Mouse (Mus musculus) neural tube, embryonic 12.5 days (tissue): ENCODE measurements around the gene Spag6. TPM values are rescaled to one million over a fixed set of nuclear protein-coding genes. Genes with fewer than 3 reads are reported as not detected.

Experiments used
- ATAC-seq: fragments of 200-750 bp; cut with Nextera tagmentation; 2 replicates; pipeline ENCODE4 v1.8.0; 2017; ENCODE audit warnings: low read depth, mild to moderate bottlenecking, moderate TSS enrichment, moderate library complexity; ENCODE audit not compliant: low FRiP score
- H3K27ac ChIP-seq: fragments of 300-500 bp; sonication (generic); 2 replicates; pipeline ENCODE4 v1.5.1; 2016
- H3K27me3 ChIP-seq: fragments of 300-500 bp; sonication (generic); replicated peaks from 2 replicates; pipeline ENCODE4 v1.6.1; 2016; ENCODE audit warnings: mild to moderate bottlenecking
- H3K36me3 ChIP-seq: fragments of 300-500 bp; sonication (generic); 2 replicates; pipeline ENCODE4 v1.6.1; 2016; ENCODE audit warnings: mild to moderate bottlenecking
- H3K4me1 ChIP-seq: fragments of 300-500 bp; sonication (generic); 2 replicates; pipeline ENCODE4 v1.6.1; 2016
- H3K4me2 ChIP-seq: fragments of 300-500 bp; sonication (generic); replicated peaks from 2 replicates; pipeline ENCODE4 v1.6.1; 2016; ENCODE audit warnings: mild to moderate bottlenecking
- H3K4me3 ChIP-seq: fragments of 300-500 bp; sonication (generic); 2 replicates; pipeline ENCODE4 v1.5.1; 2016
- H3K9ac ChIP-seq: fragments of 300-500 bp; sonication (generic); 2 replicates; pipeline ENCODE4 v1.6.1; 2016; ENCODE audit warnings: mild to moderate bottlenecking
- H3K9me3 ChIP-seq: fragments of 300-500 bp; sonication (generic); 2 replicates; pipeline ENCODE4 v1.6.1; 2016; ENCODE audit warnings: mild to moderate bottlenecking
- WGBS: fragments of 180-500 bp; shearing (Covaris S2); methylation state at CpG from one replicate; pipeline ENCODE4 v1.1.7; 2016; 5-methylcytosine and 5-hydroxymethylcytosine counted together
- polyA plus RNA-seq: library from polyadenylated mRNA; unstranded; fragments of >200 nt; fragmentation: Nextera tagmentation; extraction: Ambion mirVana; gene quantifications from 2 replicates; pipeline ENCODE4 v1.2.1, GENCODE M21; 2016

The Spag6 gene
- polyA plus RNA-seq, 1 experiment from 2014 or later: 0.13 TPM

GRCm38 (mm10) chr2:18676936-18677491 is 16.8 kb upstream of the Spag6 start, which contains the start of gene Bmi1:
TSS of gene Bmi1 (plus strand) at chr2:18677018.
- ATAC-seq: peak; percentile 61
- peak within 1 kb of the TSS; percentile 77 for H3K4me2 ChIP-seq
- 0% methylated on average over 56 of the region's 77 CpGs for WGBS
- peak within 1 kb of the TSS; percentile 97 for H3K27ac ChIP-seq
- H3K4me1 ChIP-seq: peaks cover 26% of the 10 kb centered on the region
- peak within 1 kb of the TSS; percentile 82 for H3K4me3 ChIP-seq
- H3K27me3 ChIP-seq: peaks cover 36% of the 10 kb centered on the region
- H3K9me3 ChIP-seq: no peaks in the 10 kb centered on the region
- no peaks in the 10 kb centered on the region for H3K36me3 ChIP-seq
- peak within 1 kb of the TSS; percentile 97 for H3K9ac ChIP-seq

DNA sequence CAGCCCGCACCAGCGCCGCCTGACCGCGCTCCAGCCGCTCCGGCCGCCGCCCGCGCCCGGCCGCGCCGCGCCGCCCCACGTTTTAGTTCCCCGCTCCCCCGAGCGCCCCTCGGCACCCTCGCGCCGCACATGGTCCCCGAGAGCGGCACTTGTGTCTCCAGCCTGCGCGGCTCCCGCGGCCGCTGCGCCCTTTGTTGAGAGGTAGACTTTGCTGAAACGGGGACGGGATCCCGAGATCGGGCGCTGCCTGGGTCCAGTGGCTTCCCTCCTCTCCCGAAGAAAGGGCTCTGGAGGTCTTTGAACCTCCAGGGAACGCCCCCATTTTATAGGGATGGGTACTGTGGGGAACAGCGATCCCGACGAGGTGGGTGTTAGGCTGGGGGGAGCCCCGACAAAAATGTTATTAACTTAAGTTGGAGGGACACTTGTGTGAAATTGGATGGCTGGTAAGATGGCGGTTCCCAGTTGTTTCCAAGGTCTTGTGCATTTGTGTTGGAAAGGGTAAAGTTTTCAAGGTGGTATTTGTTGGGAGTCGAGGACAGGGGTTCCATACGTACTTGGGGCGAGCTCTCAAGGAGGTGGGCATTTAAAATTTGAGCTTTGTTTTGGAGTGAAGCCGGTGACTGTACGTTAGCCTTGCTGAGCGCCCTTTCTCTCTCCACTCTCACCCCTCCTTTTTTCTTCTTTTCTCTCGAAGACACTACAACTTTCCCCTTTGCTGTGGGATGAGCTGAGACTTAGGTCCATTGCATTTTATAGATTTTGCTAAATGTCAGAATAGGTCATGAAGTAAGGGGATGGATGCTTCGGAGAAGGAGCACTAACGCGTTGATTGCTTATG is 16.0 kb upstream of the Spag6 start:
- ATAC-seq: no peak; the same call in 1 of the 2 replicates
- Histone ChIP-seq H3K4me3 (peak overlapping the region; percentile 82), H3K4me1 (peaks cover 25% of the 10 kb centered on the region), H3K27ac (no peak overlapping the region), H3K27me3 (peaks cover 44% of the 10 kb centered on the region), H3K4me2 (peak overlapping the region; percentile 77), H3K9ac (peak overlapping the region; percentile 97), H3K9me3 (no peaks in the 10 kb centered on the region), H3K36me3 (0 out of 2 replicates have a peak, but pooled peaks cover 4% of the 10 kb centered on the region)
- WGBS: under 1% methylated on average over 51 of the region's 55 CpGs

DNA sequence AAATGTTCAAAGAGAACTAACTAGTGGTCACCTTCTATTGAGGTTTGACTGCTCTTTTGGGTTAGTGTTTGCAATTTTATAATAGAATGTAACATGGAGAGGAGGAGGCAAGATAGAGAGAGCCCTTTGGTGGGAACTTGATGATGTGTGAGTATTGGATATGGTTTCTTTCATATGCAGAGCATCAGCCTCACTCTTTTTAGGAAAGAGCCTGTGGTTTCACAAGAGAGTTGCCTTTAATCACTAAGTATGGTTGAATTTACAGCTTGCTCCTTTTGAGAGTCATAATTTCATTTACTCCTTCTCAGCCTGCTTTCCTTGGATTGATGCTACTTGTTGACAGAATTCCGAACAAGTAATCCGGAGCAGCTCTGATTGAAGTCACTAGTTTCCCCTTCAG is 14.1 kb upstream of the Spag6 start:
- H3K27me3 ChIP-seq: peaks cover 46% of the 10 kb centered on the region
- H3K9ac ChIP-seq: no peak overlapping the region
- 18% methylated on average over 2 of the region's 2 CpGs for WGBS
- no peak overlapping the region for H3K4me3 ChIP-seq
- peaks cover 19% of the 10 kb centered on the region for H3K4me1 ChIP-seq
- ATAC-seq: no peak
- no peaks in the 10 kb centered on the region for H3K9me3 ChIP-seq
- H3K4me2 ChIP-seq: no peak overlapping the region
- peaks cover 15% of the 10 kb centered on the region for H3K36me3 ChIP-seq
- no peak overlapping the region for H3K27ac ChIP-seq

GRCm38 (mm10) chr2:18680501-18680900 is 13.3 kb upstream of the Spag6 start:
- H3K4me2 ChIP-seq: peak overlapping the region; percentile 68
- H3K4me3 ChIP-seq: peak overlapping the region; percentile 32
- peaks cover 15% of the 10 kb centered on the region for H3K36me3 ChIP-seq
- no peak for ATAC-seq
- no peak overlapping the region for H3K27ac ChIP-seq
- WGBS: 1% methylated on average over 4 of the region's 4 CpGs
- H3K9ac ChIP-seq: 0 out of 2 replicates have a peak overlapping the region, but pooled peaks have one; percentile 21
- peaks cover 19% of the 10 kb centered on the region for H3K4me1 ChIP-seq
- H3K9me3 ChIP-seq: no peaks in the 10 kb centered on the region
- H3K27me3 ChIP-seq: peaks cover 42% of the 10 kb centered on the region

GRCm38 (mm10) chr2:18680961-18681360 is 12.9 kb upstream of the Spag6 start:
- Histone ChIP-seq H3K27ac (no peak overlapping the region), H3K4me2 (peak overlapping the region; percentile 68), H3K4me3 (peak overlapping the region; percentile 32), H3K4me1 (peaks cover 19% of the 10 kb centered on the region), H3K27me3 (peaks cover 42% of the 10 kb centered on the region), H3K9me3 (no peaks in the 10 kb centered on the region), H3K9ac (0 out of 2 replicates have a peak overlapping the region, but pooled peaks have one; percentile 21), H3K36me3 (peaks cover 15% of the 10 kb centered on the region)
- WGBS: under 1% methylated on average over 28 of the region's 29 CpGs
- ATAC-seq: no peak

GRCm38 (mm10) chr2:18684062-18684461 is 9.8 kb upstream of the Spag6 start:
- Histone ChIP-seq H3K27me3 (peaks cover 70% of the 10 kb centered on the region), H3K9me3 (no peaks in the 10 kb centered on the region), H3K27ac (no peak overlapping the region), H3K36me3 (peaks cover 15% of the 10 kb centered on the region), H3K9ac (no peak overlapping the region), H3K4me1 (peaks cover 18% of the 10 kb centered on the region), H3K4me2 (no peak overlapping the region), H3K4me3 (no peak overlapping the region)
- WGBS: 42% methylated on average over 5 of the region's 5 CpGs
- ATAC-seq: no peak

GRCm38 (mm10) chr2:18686386-18686785 is 7.4 kb upstream of the Spag6 start:
- Histone ChIP-seq H3K4me1 (peaks cover 19% of the 10 kb centered on the region), H3K9ac (no peak overlapping the region), H3K27me3 (peaks cover 68% of the 10 kb centered on the region), H3K9me3 (no peaks in the 10 kb centered on the region), H3K27ac (no peak overlapping the region), H3K4me3 (no peak overlapping the region), H3K4me2 (no peak overlapping the region), H3K36me3 (peaks cover 15% of the 10 kb centered on the region)
- ATAC-seq: no peak
- 16% methylated on average over 6 of the region's 6 CpGs for WGBS

DNA sequence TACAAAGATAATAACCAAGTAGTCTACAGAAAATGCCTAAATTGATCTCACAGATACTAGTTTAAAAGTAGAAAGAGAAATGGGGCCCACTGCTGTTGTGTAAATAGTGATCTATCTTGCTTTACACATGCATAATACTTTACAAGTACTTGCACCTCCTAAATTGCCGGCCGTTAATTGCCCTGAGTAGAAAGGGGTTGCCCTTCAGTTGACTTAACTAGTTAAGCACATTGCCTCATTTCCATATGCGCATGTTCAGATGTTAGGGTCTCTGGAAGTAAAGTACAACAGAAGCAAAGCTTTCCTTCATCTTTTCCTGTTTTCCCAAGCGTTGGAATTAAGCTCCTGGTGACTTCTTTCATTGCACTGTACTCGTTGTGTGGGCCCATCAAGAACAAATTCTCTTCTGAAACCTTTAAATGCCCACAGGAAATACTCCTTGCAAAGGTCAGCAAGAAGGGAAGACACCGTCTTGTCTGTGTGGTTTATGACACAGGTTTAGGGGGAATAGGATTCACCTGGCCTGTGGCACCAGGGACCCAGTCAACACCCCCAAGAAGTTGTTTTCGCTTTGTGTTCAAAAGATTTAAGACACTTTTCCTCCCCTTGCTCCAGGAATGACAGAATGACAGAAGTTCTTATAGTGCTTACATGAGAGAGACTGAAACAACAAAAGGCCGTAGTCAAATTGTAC is 6.9 kb upstream of the Spag6 start:
- no peaks in the 10 kb centered on the region for H3K9me3 ChIP-seq
- no peak overlapping the region for H3K4me2 ChIP-seq
- peaks cover 15% of the 10 kb centered on the region for H3K36me3 ChIP-seq
- H3K4me3 ChIP-seq: no peak overlapping the region
- H3K9ac ChIP-seq: no peak overlapping the region
- no peak overlapping the region for H3K27ac ChIP-seq
- no peak for ATAC-seq
- WGBS: 5% methylated on average over 8 of the region's 8 CpGs
- H3K27me3 ChIP-seq: peaks cover 69% of the 10 kb centered on the region
- H3K4me1 ChIP-seq: peaks cover 19% of the 10 kb centered on the region

DNA sequence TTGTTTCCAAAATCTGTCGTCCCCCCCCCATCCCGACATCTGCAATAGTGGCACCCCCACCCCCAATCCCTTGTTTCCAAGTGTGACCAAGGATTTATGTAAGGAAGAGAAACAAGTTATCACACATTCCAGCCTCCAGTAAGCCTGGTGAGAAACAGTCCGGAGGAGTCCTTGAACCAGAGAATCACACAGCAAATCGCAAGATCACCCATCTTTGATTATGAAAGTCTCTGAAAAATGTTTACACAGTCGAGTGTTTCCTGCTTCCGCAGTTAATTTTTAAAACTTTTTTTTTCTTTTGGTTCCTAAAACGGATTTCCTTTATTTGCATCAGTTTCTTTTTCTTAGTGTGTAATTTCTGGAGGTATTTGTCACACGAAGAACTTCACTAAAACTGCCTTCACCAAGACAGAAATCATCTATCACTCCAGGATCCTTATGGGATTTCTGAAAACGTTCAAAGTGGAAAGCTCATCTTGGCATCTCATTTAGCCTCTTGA is 6.1 kb upstream of the Spag6 start:
- Histone ChIP-seq H3K27me3 (peaks cover 69% of the 10 kb centered on the region), H3K4me1 (peaks cover 19% of the 10 kb centered on the region), H3K36me3 (peaks cover 12% of the 10 kb centered on the region), H3K9me3 (no peaks in the 10 kb centered on the region), H3K27ac (no peak overlapping the region), H3K4me2 (no peak overlapping the region), H3K9ac (no peak overlapping the region), H3K4me3 (no peak overlapping the region)
- WGBS: 4% methylated on average over 9 of the region's 9 CpGs
- ATAC-seq: no peak

DNA sequence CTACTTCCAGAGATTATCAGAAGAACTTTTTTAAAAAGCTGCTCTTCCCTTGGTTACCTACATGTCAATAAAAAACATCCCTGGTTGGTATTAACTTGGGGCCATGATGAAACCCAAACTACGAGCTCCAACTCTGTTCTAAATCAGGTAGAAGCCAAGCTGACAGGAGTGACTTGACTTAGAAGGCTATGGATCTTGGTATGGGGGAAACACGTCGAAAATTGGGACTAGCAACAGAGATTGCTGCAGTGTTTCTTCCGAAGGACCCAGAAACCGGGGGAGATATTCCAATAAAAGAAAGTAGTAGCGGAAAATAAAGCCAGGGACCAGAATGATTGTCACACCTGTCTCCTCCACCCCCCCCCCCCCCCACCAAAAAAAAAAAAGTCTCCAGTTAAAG is 5.5 kb upstream of the Spag6 start:
- Histone ChIP-seq H3K4me3 (peak overlapping the region; percentile 47), H3K9ac (no peak overlapping the region), H3K36me3 (peaks cover 8% of the 10 kb centered on the region), H3K9me3 (no peaks in the 10 kb centered on the region), H3K27ac (no peak overlapping the region), H3K4me2 (peak overlapping the region; percentile 84), H3K27me3 (peaks cover 70% of the 10 kb centered on the region), H3K4me1 (peaks cover 19% of the 10 kb centered on the region)
- 4% methylated on average over 6 of the region's 6 CpGs for WGBS
- ATAC-seq: no peak

DNA sequence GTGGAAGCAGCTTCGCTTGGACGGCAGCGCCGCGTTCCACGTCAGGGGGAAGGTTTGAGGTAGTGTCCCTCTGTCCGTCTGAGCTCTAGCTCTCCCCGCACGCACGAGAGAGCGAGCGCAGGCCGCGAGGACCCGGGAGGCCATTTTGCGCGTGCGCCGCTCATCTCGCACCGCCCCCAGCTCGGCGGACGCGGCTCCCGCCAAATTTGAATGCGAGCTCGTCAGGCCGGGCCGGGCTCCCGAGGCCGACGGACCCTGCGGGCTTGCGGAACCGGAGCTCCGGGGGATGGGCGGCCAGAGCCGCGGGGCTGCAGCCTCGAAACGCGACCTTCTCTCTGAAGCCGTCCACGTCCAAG is 5.1 kb upstream of the Spag6 start:
- peak overlapping the region; percentile 84 for H3K4me2 ChIP-seq
- H3K4me3 ChIP-seq: peak overlapping the region; percentile 47
- under 1% methylated on average over 45 of the region's 45 CpGs for WGBS
- H3K27me3 ChIP-seq: peaks cover 70% of the 10 kb centered on the region
- ATAC-seq: peak; percentile 19; the same call in 1 of the 2 replicates
- no peak overlapping the region for H3K9ac ChIP-seq
- peaks cover 8% of the 10 kb centered on the region for H3K36me3 ChIP-seq
- no peaks in the 10 kb centered on the region for H3K9me3 ChIP-seq
- peaks cover 19% of the 10 kb centered on the region for H3K4me1 ChIP-seq
- no peak overlapping the region for H3K27ac ChIP-seq
